Mouse (Mus musculus) C2C12 (cell line): Measurements from ENCODE around the gene Commd7. TPM values are rescaled to one million over a fixed set of nuclear protein-coding genes. Genes with fewer than 3 reads are reported as not detected.

ENCODE experiments used
- H3K27me3 ChIP-seq: one replicate; pipeline ENCODE4 v1.6.1; 2011; ENCODE audit not compliant: control insufficient read depth, insufficient read depth, insufficient read length
- H3K36me3 ChIP-seq: one replicate; pipeline ENCODE4 v1.6.1; 2011; ENCODE audit not compliant: control insufficient read depth, insufficient read depth
- H3K4me3 ChIP-seq: one replicate; pipeline ENCODE4 v1.5.1; 2011; ENCODE audit warnings: mild to moderate bottlenecking, control low read depth; ENCODE audit not compliant: poor library complexity, insufficient read depth, severe bottlenecking
- H3K79me2 ChIP-seq: one replicate; pipeline ENCODE4 v1.6.1; 2011; ENCODE audit not compliant: control insufficient read depth, insufficient read depth
- H3K79me3 ChIP-seq: one replicate; pipeline ENCODE4 v1.6.1; 2011; ENCODE audit warnings: low read depth, control low read depth
- H3ac ChIP-seq: one replicate; pipeline ENCODE3; 2011; ENCODE audit warnings: low read depth; ENCODE audit not compliant: control insufficient read depth, insufficient read length
- CEBPB ChIP-seq: IDR thresholded peaks from one replicate; pipeline ENCODE4 v1.6.1; 2011; ENCODE audit warnings: low read depth, mild to moderate bottlenecking, control low read depth, moderate library complexity
- CTCF ChIP-seq: IDR thresholded peaks from one replicate; pipeline ENCODE4 v1.5.1; 2011; ENCODE audit not compliant: control insufficient read depth, insufficient read depth, insufficient read length
- FOSL1 ChIP-seq: IDR thresholded peaks from one replicate; pipeline ENCODE4 v1.8.0; 2011; ENCODE audit warnings: mild to moderate bottlenecking, low read length; ENCODE audit not compliant: poor library complexity, insufficient read depth, severe bottlenecking
- MAX ChIP-seq: IDR thresholded peaks from one replicate; pipeline ENCODE4 v1.6.1; 2011; ENCODE audit warnings: mild to moderate bottlenecking, control low read depth
- MYOD1 ChIP-seq: IDR thresholded peaks from one replicate; pipeline ENCODE4 v1.6.1; 2011; ENCODE audit warnings: low read depth; ENCODE audit not compliant: control insufficient read depth, insufficient read length
- MYOG ChIP-seq: IDR thresholded peaks from one replicate; pipeline ENCODE4 v1.6.1; 2011; ENCODE audit not compliant: control insufficient read depth, insufficient read length; ENCODE audit errors: extremely low read depth
- USF1 ChIP-seq: IDR thresholded peaks from one replicate; pipeline ENCODE4 v1.6.1; 2011; ENCODE audit warnings: low read depth, mild to moderate bottlenecking, control low read depth, moderate library complexity
- polyA plus RNA-seq: library from polyadenylated mRNA; unstranded; fragments of >200 nt; fragmentation: generic; extraction: Trizol; gene quantifications from one replicate; pipeline ENCODE4 v1.2.1, GENCODE M21; 2012; ENCODE audit warnings: missing spikeins

The Commd7 gene
- polyA plus RNA-seq, 1 experiment = 26.7 TPM

GRCm38 (mm10) chr2:153592056-153593014 is 40.2 kb downstream of the Commd7 start:
- Histone ChIP-seq H3ac (no peak overlapping the region), H3K4me3 (no peak overlapping the region), H3K36me3 (no peaks in the 10 kb centered on the region), H3K27me3 (no peaks in the 10 kb centered on the region), H3K79me2 (no peaks in the 10 kb centered on the region), H3K79me3 (no peaks in the 10 kb centered on the region)
- TF ChIP-seq MAX (no peak), MYOD1 (no peak), FOSL1 (no peak), CEBPB (no peak)

GRCm38 (mm10) chr2:153586515-153587174 is 45.9 kb downstream of the Commd7 start:
- no peak overlapping the region for H3K4me3 ChIP-seq

GRCm38 (mm10) chr2:153585981-153586380 is 46.6 kb downstream of the Commd7 start:
- Histone ChIP-seq H3K79me3 (no peaks in the 10 kb centered on the region), H3ac (no peak overlapping the region), H3K27me3 (no peaks in the 10 kb centered on the region), H3K4me3 (no peak overlapping the region), H3K79me2 (no peaks in the 10 kb centered on the region), H3K36me3 (no peaks in the 10 kb centered on the region)
- TF ChIP-seq MYOG = no peak
- TF ChIP-seq USF1 = no peak
- TF ChIP-seq MYOD1 = no peak
- no peak for TF ChIP-seq CTCF
- no peak for TF ChIP-seq CEBPB
- TF ChIP-seq MAX = no peak
- TF ChIP-seq FOSL1 = no peak

More at GRCm38 (mm10) chr2:153586515-153587174, 45.9 kb downstream of the Commd7 start:
- H3K79me3 ChIP-seq = no peaks in the 10 kb centered on the region
- TF ChIP-seq USF1 (no peak), CTCF (peak; percentile 72)
- H3K36me3 ChIP-seq = no peaks in the 10 kb centered on the region
- no peak overlapping the region for H3ac ChIP-seq
- H3K79me2 ChIP-seq = no peaks in the 10 kb centered on the region
- H3K27me3 ChIP-seq = no peaks in the 10 kb centered on the region

- no peak overlapping the region for H3K4me3 ChIP-seq
- H3ac ChIP-seq = no peak overlapping the region
- H3K36me3 ChIP-seq = no peaks in the 10 kb centered on the region
- no peaks in the 10 kb centered on the region for H3K79me3 ChIP-seq
- TF ChIP-seq CEBPB = no peak
- no peak for TF ChIP-seq USF1
- no peak for TF ChIP-seq CTCF
- no peak for TF ChIP-seq MAX
- no peak for TF ChIP-seq MYOG
- no peak for TF ChIP-seq MYOD1
- no peak for TF ChIP-seq FOSL1
- H3K27me3 ChIP-seq = no peaks in the 10 kb centered on the region
- no peaks in the 10 kb centered on the region for H3K79me2 ChIP-seq
Observed at GRCm38 (mm10) chr2:153584396-153584795, 48.2 kb downstream of the Commd7 start.

- Histone ChIP-seq H3K79me3 (no peaks in the 10 kb centered on the region), H3K4me3 (no peak overlapping the region), H3K27me3 (no peaks in the 10 kb centered on the region), H3ac (no peak overlapping the region), H3K79me2 (no peaks in the 10 kb centered on the region), H3K36me3 (no peaks in the 10 kb centered on the region)
- no peak for TF ChIP-seq FOSL1
- no peak for TF ChIP-seq MYOG
- no peak for TF ChIP-seq MAX
- no peak for TF ChIP-seq CEBPB
- TF ChIP-seq CTCF = no peak
- TF ChIP-seq MYOD1 = no peak
- TF ChIP-seq USF1 = no peak
Observed at GRCm38 (mm10) chr2:153583641-153584049, 48.9 kb downstream of the Commd7 start.
